Comparison of ENCODE assay signal across 11 mouse cellular contexts in the genomic region with DNA sequence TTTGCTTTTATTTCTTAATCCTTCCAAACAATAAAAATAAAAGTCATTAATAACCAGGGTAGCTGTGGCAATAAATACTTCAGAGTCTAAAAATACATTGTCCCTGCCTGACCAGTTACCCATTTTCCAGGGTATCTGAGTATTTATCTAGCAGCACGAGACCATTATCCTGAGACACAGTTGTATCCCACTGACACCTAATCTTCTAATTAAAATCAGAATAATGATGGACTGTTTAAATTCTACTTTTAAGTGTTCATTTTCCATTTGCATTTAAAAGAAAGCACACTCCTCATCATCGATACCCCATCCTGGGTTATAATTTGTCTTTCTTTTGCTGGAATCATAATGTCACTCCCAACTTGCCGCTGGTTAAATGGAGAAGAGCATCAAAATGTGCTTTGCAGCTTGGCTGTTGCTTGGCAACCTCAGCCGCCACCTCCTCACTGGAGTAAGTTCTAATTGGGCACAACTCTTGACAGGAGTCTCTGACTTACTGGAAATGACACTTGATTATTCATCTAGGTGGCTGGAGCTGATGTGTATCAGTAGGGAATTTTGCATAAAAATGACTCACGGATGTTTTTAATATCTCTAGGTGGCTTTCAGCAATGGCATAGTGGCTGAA.
A peak's percentile ranks its signal among the peaks of the same experiment; 100 is the strongest.
DNase-seq lines count a peak whose midpoint lies in the region; ATAC-seq lines count a peak whose summit lies in the region.
"Had no signal": no experiment of that assay in that cellular context is flagged by ENCODE, and none has a peak within 500 bp of the region (broad histone marks: within the 10 kb centered on the region; RNA-seq: fewer than 3 reads in every experiment).

No protein-coding gene starts in this region.

- H3K27ac ChIP-seq in forebrain, embryonic 11.5 days (ENCODE audit: low read depth, low read length): no peak overlapping the region
- H3K27ac ChIP-seq in forebrain, embryonic 10.5 days: no peak overlapping the region
- H3K27ac ChIP-seq in forebrain, embryonic 16.5 days (ENCODE audit: low read length): no peak overlapping the region
- H3K27ac ChIP-seq: liver, embryonic 12.5 days had no signal

- DNase-seq in forebrain, embryonic 11.5 days (ENCODE audit: low spot score): peak; percentile 61
- DNase-seq in forebrain, embryonic 10.5 days (ENCODE audit: extremely low spot score, low spot score): no peak
- peak; percentile 69 for DNase-seq in layer of hippocampus, adult 9-11 months
- peak; percentile 60 for DNase-seq in retina, embryonic 14.5 days (ENCODE audit: low spot score)
- no peak for DNase-seq in gastrocnemius, adult 8-10 months (ENCODE audit: low spot score in 2 of 2)
- DNase-seq in cerebellum, adult 18-20 months: no peak
- DNase-seq in liver: no peak
- DNase-seq: cerebellum, adult 9-10 months had no signal

- H3K36me3 ChIP-seq in forebrain, embryonic 11.5 days (ENCODE audit: control insufficient read depth, insufficient read depth, low read length): no peaks in the 10 kb centered on the region
- no peaks in the 10 kb centered on the region for H3K36me3 ChIP-seq in forebrain, embryonic 10.5 days (replicated peaks)
- no peaks in the 10 kb centered on the region for H3K36me3 ChIP-seq in forebrain, embryonic 16.5 days (ENCODE audit: control insufficient read depth, insufficient read depth)
- H3K36me3 ChIP-seq: heart, embryonic 12.5 days; liver, embryonic 12.5 days had no signal

- ATAC-seq in forebrain, embryonic 11.5 days (replicated peaks; ENCODE audit: low FRiP score): 0 out of 2 replicates have a peak, but pooled peaks have one; percentile 36
- peak; percentile 81 for ATAC-seq in forebrain, embryonic 16.5 days
- ATAC-seq: liver, embryonic 12.5 days had no signal

- H3K4me2 ChIP-seq in forebrain, embryonic 11.5 days (ENCODE audit: low read depth, low read length, severe bottlenecking): no peak overlapping the region
- no peak overlapping the region for H3K4me2 ChIP-seq in forebrain, embryonic 16.5 days (ENCODE audit: low read length)
- H3K4me2 ChIP-seq: heart, embryonic 12.5 days; liver, embryonic 12.5 days had no signal

- no peaks in the 10 kb centered on the region for H3K9me3 ChIP-seq in forebrain, embryonic 11.5 days (ENCODE audit: control insufficient read depth, low read length)
- no peaks in the 10 kb centered on the region for H3K9me3 ChIP-seq in forebrain, embryonic 10.5 days
- no peaks in the 10 kb centered on the region for H3K9me3 ChIP-seq in forebrain, embryonic 16.5 days (ENCODE audit: control insufficient read depth, low read length)
- H3K9me3 ChIP-seq: heart, embryonic 12.5 days; liver, embryonic 12.5 days had no signal

- no peak overlapping the region for H3K4me3 ChIP-seq in forebrain, embryonic 11.5 days (ENCODE audit: low read depth, low read length)
- no peak overlapping the region for H3K4me3 ChIP-seq in forebrain, embryonic 10.5 days
- H3K4me3 ChIP-seq in forebrain, embryonic 16.5 days (replicated peaks; ENCODE audit: low read length): no peak overlapping the region
- H3K4me3 ChIP-seq: heart, embryonic 12.5 days; liver, embryonic 12.5 days had no signal

- 44% methylated on average over 5 of the region's 5 CpGs for WGBS in forebrain, embryonic 11.5 days
- WGBS in forebrain, embryonic 10.5 days: 65% methylated on average over 5 of the region's 5 CpGs
- WGBS in forebrain, embryonic 16.5 days: 16% methylated on average over 5 of the region's 5 CpGs

- H3K9ac ChIP-seq in forebrain, embryonic 11.5 days (ENCODE audit: low read length): no peak overlapping the region
- H3K9ac ChIP-seq in forebrain, embryonic 16.5 days (replicated peaks; ENCODE audit: low read depth, low read length): no peak overlapping the region
- H3K9ac ChIP-seq: heart, embryonic 12.5 days; liver, embryonic 12.5 days had no signal

- no peaks in the 10 kb centered on the region for H3K27me3 ChIP-seq in forebrain, embryonic 11.5 days (ENCODE audit: control insufficient read depth, insufficient read depth, low read length)
- no peaks in the 10 kb centered on the region for H3K27me3 ChIP-seq in forebrain, embryonic 10.5 days (ENCODE audit: poor library complexity, severe bottlenecking)
- no peaks in the 10 kb centered on the region for H3K27me3 ChIP-seq in forebrain, embryonic 16.5 days (replicated peaks; ENCODE audit: control insufficient read depth, insufficient read depth, low read length)
- H3K27me3 ChIP-seq: heart, embryonic 12.5 days; liver, embryonic 12.5 days had no signal

- H3K4me1 ChIP-seq in forebrain, embryonic 11.5 days (replicated peaks; ENCODE audit: control insufficient read depth, insufficient read depth, low read length): peaks cover 4% of the 10 kb centered on the region; the same call in 1 of the 2 replicates
- peaks cover 24% of the 10 kb centered on the region for H3K4me1 ChIP-seq in forebrain, embryonic 10.5 days
- H3K4me1 ChIP-seq in forebrain, embryonic 16.5 days (replicated peaks; ENCODE audit: control insufficient read depth, insufficient read depth, low read length): peaks cover 8% of the 10 kb centered on the region; the same call in 1 of the 2 replicates
- H3K4me1 ChIP-seq: liver, embryonic 12.5 days had no signal

Comparison
In these comparisons a context has a peak if more than half of its experiments do, and no peak if none do; other contexts are left out.
1. DNase-seq: peak in forebrain, embryonic 11.5 days (single experiment), layer of hippocampus, adult 9-11 months (single experiment) and retina, embryonic 14.5 days (single experiment); none in forebrain, embryonic 10.5 days (single experiment), gastrocnemius, adult 8-10 months (0 of 2), cerebellum, adult 18-20 months (0 of 2) and liver (single experiment).